Mouse (Mus musculus) liver, adult 2 months (tissue): Measurements from ENCODE around the gene Btbd35f25. TPM values are rescaled to one million over a fixed set of nuclear protein-coding genes. Genes with fewer than 3 reads are reported as not detected.
"Not testable (repeated sequence)": the region's sequence is repeated elsewhere in the genome, so short reads cannot be mapped to it uniquely, and the experiment has no call there.

ENCODE experiments used
- DNase-seq: peaks from one replicate; pipeline ENCODE4 v3.0.0-alpha.2; 2011; ENCODE audit warnings: low read depth, low spot score; ENCODE audit errors: extremely low read depth
- H3K27ac ChIP-seq: fragments of 200-500 bp; replicated peaks from 2 replicates; pipeline ENCODE4 v1.5.1; 2012; ENCODE audit warnings: low read depth, mild to moderate bottlenecking, control low read depth, inconsistent platforms, low read length; ENCODE audit not compliant: insufficient read depth
- H3K27me3 ChIP-seq: fragments of 200-500 bp; 2 replicates; pipeline ENCODE4 v1.6.1; 2012; ENCODE audit warnings: mild to moderate bottlenecking, moderate library complexity, low read length, inconsistent platforms; ENCODE audit not compliant: control insufficient read depth, insufficient read depth
- H3K36me3 ChIP-seq: fragments of 200-500 bp; 2 replicates; pipeline ENCODE4 v1.6.1; 2012; ENCODE audit warnings: low read length, inconsistent platforms; ENCODE audit not compliant: control insufficient read depth, insufficient read depth
- H3K4me1 ChIP-seq: fragments of 200-500 bp; 2 replicates; pipeline ENCODE4 v1.6.1; 2011; ENCODE audit warnings: low read length; ENCODE audit not compliant: control insufficient read depth, insufficient read depth
- H3K4me3 ChIP-seq: fragments of 200-500 bp; 2 replicates; pipeline ENCODE4 v1.5.1; 2011; ENCODE audit warnings: low read depth, mild to moderate bottlenecking, control low read depth, low read length, moderate library complexity; ENCODE audit not compliant: insufficient read depth
- H3K79me2 ChIP-seq: fragments of 200-500 bp; 2 replicates; pipeline ENCODE4 v1.6.1; 2012; ENCODE audit warnings: inconsistent platforms, mild to moderate bottlenecking, low read length, moderate library complexity; ENCODE audit not compliant: control insufficient read depth, insufficient read depth
- H3K9ac ChIP-seq: fragments of 200-500 bp; 2 replicates; pipeline ENCODE4 v1.6.1; 2012; ENCODE audit warnings: low read depth, mild to moderate bottlenecking, control low read depth, inconsistent platforms, low read length
- CTCF ChIP-seq: fragments of 200-500 bp; IDR thresholded peaks from 2 replicates; pipeline ENCODE4 v1.5.1; 2011; ENCODE audit warnings: low read depth, low read length, control low read depth
- POLR2A ChIP-seq: fragments of 200-500 bp; IDR thresholded peaks from 2 replicates; pipeline ENCODE4 v1.6.1; 2011; ENCODE audit warnings: low read length, control low read depth; ENCODE audit not compliant: insufficient read depth; ENCODE audit errors: extremely low read depth
- WGBS: fragments of 180-500 bp; shearing (Covaris S2); methylation state at CpG from one replicate; pipeline ENCODE4 v1.1.7; 2018; 5-methylcytosine and 5-hydroxymethylcytosine counted together
- polyA plus RNA-seq: library from polyadenylated mRNA; depleted of rRNA; stranded (reverse); fragments of >200 nt; gene quantifications from 2 replicates; pipeline ENCODE4 v1.2.3, GENCODE M21; 2012; rRNA removed
- total RNA-seq: library from RNA; depleted of rRNA; stranded (reverse); fragments of >200 nt; gene quantifications from 2 replicates; pipeline ENCODE4 v1.2.3, GENCODE M21; 2014; rRNA removed

Gene Btbd35f25
- total RNA-seq (not detected in 2 replicates), polyA plus RNA-seq (not detected in 2 replicates)

GRCm38 (mm10) chrX:31717056-31717455 is at the start of gene Btbd35f25:
TSS of gene Btbd35f25 (minus strand) at chrX:31717156.
- H3K36me3 ChIP-seq, H3K4me3 ChIP-seq, H3K9ac ChIP-seq, H3K79me2 ChIP-seq, H3K4me1 ChIP-seq, H3K27me3 ChIP-seq, H3K27ac ChIP-seq, DNase-seq: not testable (repeated sequence)
- 79% methylated on average over 4 of the region's 4 CpGs for WGBS

GRCm38 (mm10) chrX:31766255-31766654 is 49.3 kb upstream of the Btbd35f25 start:
- no peak for TF ChIP-seq CTCF
- no peak for TF ChIP-seq POLR2A

GRCm38 (mm10) chrX:31764001-31764400 is 47.0 kb upstream of the Btbd35f25 start:
- TF ChIP-seq CTCF (no peak), POLR2A (no peak)
- Histone ChIP-seq H3K36me3 (no peaks in the 10 kb centered on the region), H3K4me3 (no peak overlapping the region), H3K27ac (no peak overlapping the region), H3K9ac (no peak overlapping the region), H3K4me1 (no peaks in the 10 kb centered on the region), H3K79me2 (no peaks in the 10 kb centered on the region), H3K27me3 (no peaks in the 10 kb centered on the region)
- 80% methylated on average over 1 of the region's 1 CpGs for WGBS
- no peak for DNase-seq

More at GRCm38 (mm10) chrX:31766255-31766654, 49.3 kb upstream of the Btbd35f25 start:
- no peaks in the 10 kb centered on the region for H3K27me3 ChIP-seq
- no peak overlapping the region for H3K4me3 ChIP-seq
- no peak for DNase-seq
- H3K27ac ChIP-seq: no peak overlapping the region
- H3K79me2 ChIP-seq: no peaks in the 10 kb centered on the region
- H3K36me3 ChIP-seq: no peaks in the 10 kb centered on the region
- no peak overlapping the region for H3K9ac ChIP-seq
- H3K4me1 ChIP-seq: no peaks in the 10 kb centered on the region

GRCm38 (mm10) chrX:31745079-31745478 is 28.1 kb upstream of the Btbd35f25 start:
- TF ChIP-seq POLR2A (no peak), CTCF (no peak)
- no peak overlapping the region for H3K4me3 ChIP-seq
- no peak for DNase-seq
- H3K9ac ChIP-seq: no peak overlapping the region
- 80% methylated on average over 10 of the region's 10 CpGs for WGBS
- H3K79me2 ChIP-seq: no peaks in the 10 kb centered on the region
- no peaks in the 10 kb centered on the region for H3K27me3 ChIP-seq
- no peak overlapping the region for H3K27ac ChIP-seq
- H3K4me1 ChIP-seq: no peaks in the 10 kb centered on the region
- no peaks in the 10 kb centered on the region for H3K36me3 ChIP-seq

- Histone ChIP-seq H3K36me3 (no peaks in the 10 kb centered on the region), H3K27me3 (no peaks in the 10 kb centered on the region), H3K4me1 (no peaks in the 10 kb centered on the region), H3K4me3 (no peak overlapping the region), H3K27ac (no peak overlapping the region), H3K79me2 (no peaks in the 10 kb centered on the region), H3K9ac (no peak overlapping the region)
- DNase-seq: no peak
- TF ChIP-seq POLR2A: no peak
- no peak for TF ChIP-seq CTCF
- WGBS: 67% methylated on average over 6 of the region's 6 CpGs
These were observed 20.0 kb upstream of the Btbd35f25 start for GRCm38 (mm10) chrX:31736958-31737357.

Other genes with a start within 250 kb of the Btbd35f25 start
- gene Gm21883, start 142.9 kb downstream of the Btbd35f25 start, total RNA-seq: not detected in 2 replicates
- gene Gm21883, start 142.9 kb downstream of the Btbd35f25 start, polyA plus RNA-seq: not detected in 2 replicates
- not detected in 2 replicates for gene Spin2e, start 98.2 kb downstream of the Btbd35f25 start, total RNA-seq
- gene Spin2e, start 98.2 kb downstream of the Btbd35f25 start, polyA plus RNA-seq: not detected in 2 replicates
- gene Gm21637, start 244.9 kb upstream of the Btbd35f25 start, total RNA-seq: not detected in 2 replicates
- gene Gm21637, start 244.9 kb upstream of the Btbd35f25 start, polyA plus RNA-seq: not detected in 2 replicates